Mouse (Mus musculus) 3134 (cell line): Measurements from ENCODE around the gene Rerg.
A peak's percentile ranks its signal among the peaks of the same experiment; 100 is the strongest.

Experiments
- DNase-seq: peaks from one replicate; pipeline ENCODE4 v3.0.0-alpha.2; 2011; ENCODE audit warnings: low spot score; ENCODE audit not compliant: insufficient read length; ENCODE audit errors: extremely low read depth

Rerg gene

GRCm38 (mm10) chr6:137135506-137136391 lies 34.5 kb downstream of the Rerg start:
- no peak for DNase-seq

DNA sequence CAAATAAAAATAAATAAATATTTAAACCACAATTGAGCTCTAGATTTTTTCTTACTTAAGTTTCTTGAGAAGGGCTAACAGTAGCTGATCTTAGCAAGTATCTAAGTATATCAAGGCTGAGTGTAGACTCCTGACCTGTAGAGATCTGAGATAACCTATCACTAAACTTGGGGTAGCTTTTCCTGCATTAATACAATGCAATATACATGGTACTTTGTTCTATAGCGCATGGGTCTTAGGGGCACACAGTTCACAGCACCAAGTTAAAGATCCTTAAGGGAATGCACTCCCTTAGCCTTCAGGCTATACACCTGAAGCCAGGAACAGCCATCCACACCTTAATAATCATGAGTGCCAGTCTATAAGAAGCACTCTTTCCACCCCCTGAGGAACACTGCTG lies 38.5 kb downstream of the Rerg start:
- no peak for DNase-seq

DNA sequence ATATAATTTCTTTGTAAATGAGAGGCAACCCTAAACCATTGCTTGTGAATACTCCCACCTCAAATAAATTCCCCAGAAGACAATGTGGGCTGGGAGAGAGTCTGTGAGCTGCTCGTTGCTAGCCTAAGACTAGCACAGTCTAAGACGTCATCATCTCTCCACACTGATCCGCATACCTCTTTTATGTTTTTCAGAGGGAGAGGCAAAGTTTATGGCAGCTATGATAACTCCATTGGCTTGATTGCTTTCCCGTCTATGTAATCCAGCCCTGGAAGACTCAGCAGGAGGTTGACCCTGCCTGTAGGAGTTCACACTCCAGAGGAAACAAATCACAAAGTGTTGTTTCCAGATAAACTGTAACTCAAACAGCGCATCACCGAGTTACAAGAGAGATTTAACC lies 38.9 kb downstream of the Rerg start:
- no peak for DNase-seq

DNA sequence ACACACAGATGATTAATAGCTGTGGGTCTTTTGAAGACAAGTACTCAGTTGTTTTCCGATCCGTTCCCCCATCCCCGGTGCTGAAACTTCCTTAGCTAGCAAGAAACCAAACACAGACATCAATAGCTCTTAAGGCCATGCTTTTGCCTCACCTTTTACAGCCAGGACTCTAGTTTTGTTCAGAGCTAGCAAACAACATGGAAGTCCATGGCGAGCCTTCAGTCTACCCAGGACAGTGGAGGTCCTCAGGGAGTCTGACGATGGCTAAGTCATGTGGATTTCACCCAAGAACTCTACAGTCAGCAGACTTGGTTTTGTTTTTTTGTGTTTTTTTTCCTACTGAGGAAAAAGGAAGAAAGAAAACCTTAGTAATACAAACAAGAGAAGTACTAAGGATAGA lies 43.4 kb downstream of the Rerg start:
- peak; percentile 44 for DNase-seq

- DNase-seq: peak; percentile 59
These were observed 44.1 kb downstream of the Rerg start for GRCm38 (mm10) chr6:137126224-137126623.

DNA sequence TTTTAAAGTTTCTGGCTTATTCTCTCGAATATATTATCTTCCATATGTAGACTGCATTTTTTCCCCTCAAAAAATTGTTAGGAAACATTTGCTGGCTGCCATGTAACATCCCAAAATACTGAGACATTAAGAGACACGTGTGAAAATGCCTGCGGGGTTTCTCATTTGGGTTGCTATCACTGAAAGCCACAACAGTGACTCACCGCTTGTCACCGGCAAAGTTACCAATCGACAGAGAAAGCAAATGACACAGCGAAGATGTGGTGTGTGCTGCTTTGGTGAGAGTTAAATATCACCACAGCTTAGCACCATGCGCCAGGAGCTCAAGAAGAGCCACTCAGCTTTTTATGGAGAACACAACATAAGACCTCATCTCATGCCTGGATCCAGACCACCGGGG lies 44.9 kb downstream of the Rerg start:
- peak; percentile 49 for DNase-seq

DNA sequence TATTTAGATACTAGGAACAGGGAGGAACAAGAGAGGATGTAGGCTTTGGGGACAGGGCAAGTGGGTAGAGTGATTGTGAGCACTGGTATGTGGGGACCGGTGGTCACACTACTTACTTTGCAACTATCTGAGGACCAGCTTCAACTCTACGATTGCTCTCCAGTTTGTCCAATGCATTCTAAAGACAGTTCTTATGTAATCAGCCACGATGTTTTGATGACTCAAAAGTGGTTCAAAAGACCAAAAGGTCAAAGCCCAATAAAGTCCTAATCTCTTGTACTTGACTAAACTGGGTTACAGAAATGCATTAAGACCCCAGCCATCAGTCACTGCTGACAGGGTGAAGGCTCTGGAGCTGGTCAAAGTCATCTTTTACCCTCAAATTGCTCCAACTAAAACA lies 45.3 kb downstream of the Rerg start:
- no peak for DNase-seq

- no peak for DNase-seq
These were observed 53.3 kb downstream of the Rerg start for GRCm38 (mm10) chr6:137116849-137117473.

GRCm38 (mm10) chr6:137114859-137115258 lies 55.4 kb downstream of the Rerg start:
- DNase-seq: no peak

DNA sequence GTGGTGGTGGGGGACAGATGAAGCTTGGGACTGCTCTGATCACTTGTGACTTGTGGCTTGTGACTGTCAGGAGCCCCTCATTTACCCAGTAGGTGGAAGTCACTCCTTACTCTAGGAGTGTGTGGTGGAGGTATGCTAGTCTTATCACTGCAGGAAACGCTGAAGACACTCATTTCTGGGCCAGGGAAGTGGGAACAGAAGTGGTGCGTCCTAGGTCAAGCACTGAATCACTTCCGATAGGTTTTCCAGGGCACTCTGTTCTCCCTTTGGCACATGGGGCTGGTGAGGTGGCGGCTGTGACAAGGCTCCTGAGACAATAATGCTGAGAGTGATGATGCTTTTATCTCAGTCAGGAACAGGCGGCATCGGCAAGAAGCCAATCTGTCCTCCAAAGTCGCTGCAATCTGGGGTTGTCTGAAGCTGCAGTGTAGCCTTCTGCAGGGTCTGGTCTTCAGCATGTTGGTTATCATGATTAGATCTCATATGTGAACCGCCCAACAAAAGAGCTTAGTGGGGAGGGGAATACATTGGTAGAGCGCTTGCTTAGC lies 59.0 kb downstream of the Rerg start:
- DNase-seq: no peak

- DNase-seq: no peak
These were observed 59.5 kb downstream of the Rerg start for GRCm38 (mm10) chr6:137110778-137111174.

GRCm38 (mm10) chr6:137109811-137110777 lies 60.2 kb downstream of the Rerg start:
- no peak for DNase-seq

DNA sequence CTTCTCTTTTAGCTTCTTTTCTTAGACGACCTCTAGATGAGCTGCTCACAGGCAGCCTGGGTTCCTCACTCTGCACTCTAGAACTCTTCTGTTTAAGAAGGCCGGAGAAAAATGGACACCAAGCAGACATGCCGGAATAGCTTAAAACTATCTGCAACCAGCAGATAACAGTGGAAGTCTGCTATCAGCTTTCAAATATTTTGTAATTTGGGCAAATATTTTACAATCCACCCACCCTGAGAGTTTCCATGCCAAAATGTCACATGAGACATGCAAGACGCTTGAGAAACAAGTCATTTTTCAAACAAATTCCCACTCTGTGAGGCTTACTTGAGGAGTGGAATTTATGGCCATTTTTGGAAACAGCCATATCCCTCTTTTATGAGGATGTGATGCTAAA lies 65.0 kb downstream of the Rerg start:
- DNase-seq: no peak

DNA sequence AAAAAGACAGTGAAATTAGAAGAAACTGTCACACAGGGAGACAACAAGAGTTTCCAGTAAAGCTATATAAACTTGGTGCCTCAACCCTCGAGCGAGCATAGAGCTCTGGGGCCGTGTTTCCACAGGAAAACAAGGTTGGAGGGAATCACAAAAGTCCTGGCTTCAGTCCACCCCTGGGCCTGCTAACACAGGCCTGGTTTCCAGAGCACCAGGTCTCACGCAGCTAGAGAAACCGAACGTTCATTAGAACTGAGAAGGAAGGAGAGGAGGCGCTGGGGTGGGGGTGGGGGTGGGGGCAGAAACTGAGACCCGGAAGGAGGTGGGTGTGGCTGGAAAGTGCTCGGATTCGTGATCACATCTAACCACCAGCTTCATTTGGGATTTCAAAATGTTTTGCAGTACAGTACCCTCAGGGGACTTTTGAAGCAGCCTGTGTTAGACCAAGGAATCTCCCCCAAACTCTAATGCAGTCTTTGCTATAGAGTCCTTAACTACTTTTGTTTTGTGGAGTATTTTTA lies 67.6 kb downstream of the Rerg start:
- no peak for DNase-seq

DNA sequence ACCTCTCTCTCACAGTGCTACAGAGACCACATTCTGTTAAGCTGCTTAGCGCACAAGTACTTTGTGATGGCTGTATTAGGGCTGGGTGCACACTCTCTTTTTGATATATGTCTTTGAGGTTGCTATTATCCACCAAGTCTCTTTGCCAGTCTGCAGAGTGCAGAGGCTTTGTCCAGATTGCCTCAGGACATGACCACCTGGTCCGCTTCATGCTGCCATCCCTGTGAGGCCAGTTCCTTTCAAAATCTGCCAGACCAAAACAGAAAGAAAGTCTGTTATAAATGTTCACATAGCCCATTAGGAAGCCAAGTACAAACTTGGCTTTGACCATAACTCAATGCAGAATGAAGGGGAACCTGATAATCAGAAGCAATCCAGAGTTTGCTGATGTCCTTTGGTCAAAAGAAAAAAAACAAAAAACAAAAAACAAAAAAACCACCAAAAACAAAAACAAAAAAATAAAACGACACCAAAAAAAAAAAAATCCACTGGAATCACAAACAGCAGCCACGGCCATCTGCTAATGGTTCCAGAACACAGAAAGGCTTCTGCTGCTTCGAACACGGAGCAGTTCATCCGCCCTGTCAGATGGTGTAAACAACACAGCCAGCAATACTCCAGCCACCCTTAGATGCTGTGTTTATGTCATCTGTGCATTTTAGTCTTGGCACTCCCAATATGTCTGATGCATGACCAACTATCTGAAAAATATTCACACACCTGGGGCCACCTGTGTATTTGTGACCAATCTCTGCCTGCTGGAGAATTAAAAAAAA lies 68.2 kb downstream of the Rerg start:
- DNase-seq: no peak

DNA sequence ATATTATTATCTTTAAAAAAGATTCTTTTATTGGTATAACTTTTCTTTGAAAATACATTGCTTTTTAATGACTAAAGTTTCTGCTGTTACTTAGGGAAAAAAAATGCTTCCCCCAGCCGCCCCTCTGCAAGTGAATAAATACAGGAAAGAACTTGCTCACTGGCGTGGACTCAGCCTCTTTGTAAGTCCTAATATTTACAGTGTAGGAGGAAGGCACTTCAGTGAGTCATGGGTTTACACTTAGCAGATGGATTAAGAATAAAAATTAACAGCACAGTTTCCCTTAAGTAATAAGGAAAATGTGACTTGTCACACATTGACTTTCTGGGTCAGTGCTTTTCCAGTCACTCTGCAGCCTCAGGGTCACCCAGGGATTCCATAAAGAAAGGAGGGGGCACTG lies 70.0 kb downstream of the Rerg start:
- no peak for DNase-seq

DNA sequence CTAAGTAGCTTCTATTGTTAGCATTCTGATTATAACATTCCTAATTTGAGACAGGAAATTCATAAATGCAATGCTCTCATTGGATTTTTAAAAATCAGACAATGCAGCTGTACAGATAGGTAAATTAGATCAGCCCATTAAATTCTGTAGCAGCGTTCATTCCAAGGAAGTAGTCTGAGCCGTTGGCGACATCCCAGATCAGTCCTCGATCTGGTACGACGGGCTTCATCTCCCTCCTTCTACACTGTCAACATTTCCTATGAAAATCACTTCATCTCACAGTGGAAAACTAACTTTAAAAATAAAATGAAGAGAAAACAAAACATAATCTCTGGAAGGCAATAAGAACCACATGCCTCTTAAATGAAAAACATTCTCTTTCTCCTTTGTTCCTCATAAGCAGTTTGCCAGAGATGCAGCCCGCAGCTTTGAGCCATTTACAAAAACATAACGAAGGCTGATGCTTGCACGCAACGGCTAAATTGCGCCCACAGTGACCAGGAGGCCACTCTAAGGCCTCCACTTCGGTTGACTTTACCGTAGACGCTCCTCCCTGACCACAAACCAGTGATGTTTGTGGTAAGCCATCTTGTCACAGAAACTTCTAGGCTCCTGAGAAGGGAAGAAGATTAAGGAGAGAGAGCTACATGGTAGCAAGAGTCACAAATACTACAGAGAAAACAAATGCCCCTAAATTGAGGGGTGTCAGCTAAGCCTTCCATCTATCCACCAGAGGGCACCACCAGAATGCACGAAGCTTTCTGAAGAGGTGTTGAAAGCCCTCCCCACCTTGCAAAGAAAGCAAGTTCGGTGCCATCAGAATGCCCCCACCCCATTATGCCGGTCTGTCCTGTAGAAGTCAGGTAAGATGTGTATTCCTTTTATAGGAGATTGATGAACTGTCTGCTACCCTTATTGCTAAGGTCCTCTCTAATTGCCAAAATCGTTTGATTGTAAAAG lies 71.8 kb downstream of the Rerg start:
- DNase-seq: no peak

GRCm38 (mm10) chr6:137094475-137094874 lies 75.8 kb downstream of the Rerg start:
- no peak for DNase-seq

DNA sequence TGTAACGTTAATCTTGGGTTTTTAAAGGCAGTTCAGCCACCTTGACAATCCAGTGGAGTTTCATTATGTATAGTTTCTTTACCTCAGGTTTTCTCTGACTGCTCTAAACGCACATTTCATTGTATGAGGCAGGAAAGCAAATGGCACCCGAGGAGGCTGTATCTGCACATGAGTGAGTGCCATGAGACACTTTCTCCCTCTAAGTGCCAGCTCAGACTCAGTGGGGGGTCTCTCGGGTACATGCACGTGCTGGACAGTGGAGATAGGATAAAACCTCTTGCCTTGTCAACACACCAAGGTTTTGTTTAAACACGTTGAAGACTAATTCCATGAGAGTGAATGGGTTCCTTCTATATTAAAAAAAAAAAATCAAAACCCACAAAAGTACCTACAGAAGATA lies 81.8 kb downstream of the Rerg start:
- DNase-seq: no peak
